Mouse (Mus musculus) left cerebral cortex, adult 11 months (tissue): ENCODE data around the gene Asb4.
A peak's percentile ranks its signal among the peaks of the same experiment; 100 is the strongest.
"Not testable (repeated sequence)": the region's sequence is repeated elsewhere in the genome, so short reads cannot be mapped to it uniquely, and the experiment has no call there.

Experiments
- DNase-seq: peaks from one replicate; pipeline ENCODE4 v3.0.0; 2022; ENCODE audit warnings: low spot score

Gene Asb4

GRCm38 (mm10) chr6:5383336-5384177, at the start of gene Asb4:
Gene Asb4, plus strand, starts transcription at chr6:5383386.
- no peak for DNase-seq

DNA sequence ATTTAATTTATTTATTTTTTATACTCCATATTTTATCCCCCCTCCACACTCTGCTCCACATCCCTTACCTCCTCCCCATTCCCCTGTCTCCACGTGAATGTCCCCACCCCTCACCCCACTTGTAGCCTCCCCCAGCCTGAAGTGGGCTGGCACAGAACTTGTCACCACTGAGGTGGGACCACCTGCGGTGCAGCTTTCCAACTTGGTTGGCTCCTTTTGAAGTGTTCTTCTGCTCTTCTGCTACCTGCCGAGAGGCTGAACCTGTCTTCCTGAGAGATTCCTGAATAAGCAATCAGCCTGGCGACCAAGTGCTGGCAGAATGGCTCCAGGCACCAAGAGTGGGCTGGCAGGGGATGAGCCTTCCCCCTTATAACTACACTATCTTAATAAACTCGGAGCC, 49.2 kb upstream of the Asb4 start:
- no peak for DNase-seq

DNA sequence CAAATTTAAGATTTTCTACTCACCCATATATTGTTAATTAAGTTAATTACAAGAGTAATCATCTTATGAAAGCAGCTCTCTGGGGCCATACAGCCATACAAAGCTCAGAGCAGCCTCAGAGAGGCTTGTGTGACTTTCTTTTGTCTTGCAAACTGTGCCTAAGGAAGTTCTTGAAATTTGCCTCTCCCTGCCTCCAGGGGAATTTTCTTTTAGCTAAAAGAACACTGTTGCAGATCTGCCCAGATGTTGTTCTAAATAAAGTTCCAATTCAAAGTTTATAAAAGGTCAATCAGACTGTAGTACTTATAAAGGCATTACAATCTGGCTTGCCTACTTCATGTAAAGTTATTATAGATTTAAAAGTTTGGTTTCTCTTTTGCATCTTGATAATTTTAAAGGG, 47.2 kb upstream of the Asb4 start:
- DNase-seq: not testable (repeated sequence)

GRCm38 (mm10) chr6:5338781-5339180, 44.4 kb upstream of the Asb4 start:
- DNase-seq: not testable (repeated sequence)

GRCm38 (mm10) chr6:5339283-5339682, 43.9 kb upstream of the Asb4 start:
- DNase-seq: not testable (repeated sequence)

GRCm38 (mm10) chr6:5344255-5344654, 38.9 kb upstream of the Asb4 start:
- no peak for DNase-seq

- no peak for DNase-seq
Observed at GRCm38 (mm10) chr6:5357873-5358272, 25.3 kb upstream of the Asb4 start.

DNA sequence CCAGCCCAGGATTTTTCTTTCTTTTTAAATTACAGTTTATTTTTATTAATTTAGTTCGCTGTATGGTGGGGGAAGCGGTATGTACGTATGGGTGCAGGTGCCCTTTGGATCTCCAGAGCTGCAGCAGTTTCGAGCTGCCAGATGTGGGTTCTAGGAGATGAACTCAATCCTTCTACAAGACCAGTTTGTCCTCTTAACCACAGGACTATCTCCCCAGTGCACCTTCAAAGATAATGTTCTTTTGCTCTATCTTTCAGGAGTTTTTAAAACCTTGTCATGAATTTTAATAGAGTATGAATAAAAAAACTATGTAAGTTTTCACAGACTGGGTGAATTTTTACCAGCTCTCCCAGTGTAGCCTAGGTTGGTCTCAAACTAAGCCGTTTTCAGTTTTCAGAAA, 22.8 kb upstream of the Asb4 start:
- DNase-seq: no peak

DNA sequence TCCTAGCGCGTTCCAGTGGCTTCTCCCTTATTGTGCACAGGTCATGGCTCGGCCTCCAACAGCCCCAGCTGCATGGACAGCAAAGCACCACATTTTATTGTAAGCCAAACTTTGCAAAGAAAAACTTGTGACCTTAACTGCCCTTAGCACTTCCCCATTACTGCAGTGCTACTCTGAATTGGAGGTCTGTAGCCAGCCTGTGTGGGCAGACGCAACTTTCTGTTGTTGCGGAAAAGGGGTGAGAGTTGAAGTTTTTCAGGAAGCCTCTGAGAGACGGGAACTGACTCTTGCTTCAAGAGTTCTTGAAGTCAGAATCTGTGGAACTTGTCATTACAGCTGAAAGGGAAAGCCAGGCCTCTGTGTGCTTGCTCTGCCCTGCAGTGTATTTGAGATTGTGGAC, 21.2 kb upstream of the Asb4 start:
- no peak for DNase-seq

DNA sequence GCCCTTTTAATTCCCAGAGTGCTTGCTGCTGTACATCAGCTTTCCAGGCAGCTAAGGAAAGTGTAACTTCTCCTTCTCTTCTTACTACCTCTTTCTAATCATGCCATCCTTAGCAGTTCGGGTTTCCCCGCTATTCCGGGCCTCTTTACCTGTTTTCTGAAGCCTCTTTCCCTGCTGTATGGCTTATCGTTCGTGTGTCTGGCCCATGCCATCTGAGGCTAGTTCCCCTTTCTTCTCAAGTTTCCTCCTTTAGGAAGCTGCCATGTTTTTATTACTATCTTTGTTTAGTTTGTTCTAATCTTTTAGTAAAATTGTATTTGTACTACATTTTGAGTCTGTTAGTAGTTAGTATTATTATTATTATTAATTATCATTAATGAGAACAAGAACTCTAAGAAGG, 17.3 kb upstream of the Asb4 start:
- no peak for DNase-seq

- no peak for DNase-seq
Observed at GRCm38 (mm10) chr6:5376884-5377283, 6.3 kb upstream of the Asb4 start.

GRCm38 (mm10) chr6:5379048-5379447, 4.1 kb upstream of the Asb4 start:
- DNase-seq: no peak

GRCm38 (mm10) chr6:5379781-5380623, 3.2 kb upstream of the Asb4 start:
- no peak for DNase-seq

DNA sequence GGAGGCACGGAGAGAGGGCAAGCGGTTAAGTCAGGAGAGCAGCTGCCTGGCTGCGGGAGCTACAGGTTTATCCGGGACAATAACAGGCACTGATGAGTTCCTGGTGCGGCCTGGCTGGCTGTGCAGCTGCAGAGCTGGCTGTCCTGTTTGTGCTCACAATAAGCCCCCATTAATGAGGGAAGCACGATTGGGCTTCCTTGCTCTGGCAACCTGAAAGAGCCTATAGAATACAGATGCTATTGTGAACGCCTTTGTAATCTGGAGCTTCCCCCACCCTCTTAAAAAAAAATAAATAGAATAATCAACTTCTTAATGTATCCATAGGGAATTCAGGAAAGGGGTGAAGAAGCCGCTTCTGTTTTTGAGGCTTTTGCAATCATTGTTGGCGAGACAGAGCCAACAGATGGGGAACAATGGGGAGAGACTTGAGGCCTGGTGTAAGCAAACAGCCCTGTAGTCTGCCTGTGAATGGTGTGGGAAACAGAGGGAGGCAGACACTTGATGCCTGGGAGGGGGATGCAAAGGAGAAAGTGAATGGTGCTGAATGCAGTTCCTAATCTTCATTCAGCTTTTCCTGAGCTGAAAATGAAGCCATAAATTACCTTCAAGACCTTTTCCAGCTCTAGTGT, 2.4 kb upstream of the Asb4 start:
- no peak for DNase-seq

DNA sequence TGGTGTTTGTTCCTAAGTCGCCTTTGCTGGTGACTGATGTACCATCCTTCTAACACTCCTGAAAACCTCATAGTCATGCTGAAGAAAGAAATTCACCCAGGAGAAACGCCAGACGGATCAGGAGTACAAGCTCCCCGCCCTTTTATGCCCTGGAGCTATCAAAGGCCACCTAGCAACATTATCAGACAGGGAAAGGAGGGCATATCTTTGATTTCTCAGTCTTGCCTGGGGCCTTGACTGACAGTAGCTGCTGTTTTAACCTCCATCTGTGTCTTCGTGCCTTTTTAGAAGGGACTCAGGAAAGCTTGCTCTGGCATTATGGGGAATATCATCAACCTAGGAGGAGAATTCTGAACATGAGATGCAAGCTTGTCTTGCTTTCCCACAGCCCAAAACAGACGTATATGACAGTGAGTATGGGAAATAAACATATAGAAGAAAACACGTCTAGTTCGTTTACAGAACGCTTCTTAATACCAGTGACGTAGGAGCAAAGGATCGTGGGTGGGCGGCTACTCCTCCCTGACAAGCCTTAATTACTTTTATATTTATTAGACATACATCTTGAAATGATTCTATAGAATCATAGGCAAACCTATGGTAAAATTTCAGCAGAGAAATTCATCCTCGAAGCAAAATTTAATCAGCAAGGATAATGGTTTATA, 1.1 kb upstream of the Asb4 start:
- no peak for DNase-seq

- DNase-seq: peak; percentile 73
Observed at GRCm38 (mm10) chr6:5382583-5383215, 487 bp upstream of the Asb4 start.

DNA sequence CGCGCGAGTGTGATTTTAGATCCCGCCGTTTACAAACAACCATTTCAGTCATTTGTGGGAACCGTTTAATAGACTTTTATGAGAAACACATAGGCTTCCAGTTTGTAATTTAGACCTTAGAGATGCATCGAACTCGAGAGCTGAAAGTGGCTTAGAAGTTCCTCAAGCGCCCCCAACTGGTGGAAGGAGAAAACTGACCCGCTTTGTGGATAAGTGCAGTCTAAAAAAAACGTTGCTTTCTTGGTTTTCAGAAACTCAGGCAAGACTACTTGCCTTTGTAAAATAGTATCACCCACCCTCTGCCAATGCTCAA, 948 bp downstream of the Asb4 start:
- DNase-seq: peak; percentile 53

DNA sequence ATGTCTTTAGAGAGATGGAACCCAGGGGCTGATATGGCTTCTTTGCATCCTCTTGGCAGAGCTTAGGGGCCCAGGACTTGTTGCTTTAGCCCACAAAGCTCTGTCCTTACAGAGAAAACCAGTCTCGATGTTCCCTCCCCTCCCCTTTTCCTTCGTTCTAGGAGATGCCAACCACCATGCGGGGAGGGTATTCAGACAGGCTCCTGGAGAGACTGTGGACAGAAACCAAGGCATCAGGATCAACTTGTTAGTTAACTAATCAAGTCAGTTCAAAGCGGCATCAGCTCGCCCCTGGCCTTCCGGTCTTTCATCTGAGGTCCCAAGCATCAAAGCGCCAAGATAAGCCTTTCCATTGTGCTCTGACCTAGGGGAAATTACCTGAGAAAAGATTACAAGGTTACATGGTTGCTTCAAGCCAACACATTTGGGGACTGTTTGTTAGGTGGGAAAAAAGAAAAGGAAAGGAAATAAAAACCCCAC, 2.0 kb downstream of the Asb4 start:
- DNase-seq: no peak

- DNase-seq: no peak
Observed at GRCm38 (mm10) chr6:5386486-5386885, 3.3 kb downstream of the Asb4 start.

GRCm38 (mm10) chr6:5387396-5387795, 4.2 kb downstream of the Asb4 start:
- no peak for DNase-seq

- DNase-seq: no peak
Observed at GRCm38 (mm10) chr6:5390298-5390697, 7.1 kb downstream of the Asb4 start.

DNA sequence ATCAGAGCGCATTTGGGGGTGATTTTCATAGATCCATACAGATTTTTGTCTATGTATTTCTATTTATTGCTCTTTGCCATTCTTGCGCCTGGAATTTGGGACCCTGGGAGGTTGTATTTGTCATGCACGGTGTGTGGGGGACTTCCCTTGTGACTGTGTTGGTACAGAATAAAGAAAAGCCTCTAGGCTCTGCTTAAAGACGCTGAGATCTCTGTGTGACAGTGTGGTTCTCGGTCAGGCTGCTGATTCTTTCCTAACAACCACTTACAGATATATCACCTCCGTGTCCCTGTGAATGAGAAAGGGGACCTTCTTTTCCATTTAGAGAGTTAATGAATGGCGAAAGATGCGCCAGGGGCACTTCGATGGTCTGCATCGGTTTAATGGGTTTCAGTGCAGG, 7.8 kb downstream of the Asb4 start:
- no peak for DNase-seq
